Mouse (Mus musculus): ENCODE data around the gene Ghr.

Gene Ghr

GRCm38 (mm10) chr15:3449564-3449963, 133.7 kb downstream of the Ghr start:
- DNase-seq (ENCODE audit: low spot score in 2 of 2) = no peak

- no peak for DNase-seq (ENCODE audit: low spot score in 2 of 2)
Measured at GRCm38 (mm10) chr15:3445285-3445909, 137.9 kb downstream of the Ghr start.

GRCm38 (mm10) chr15:3444448-3445020, 138.8 kb downstream of the Ghr start:
- no peak for DNase-seq (ENCODE audit: low spot score in 2 of 2)

GRCm38 (mm10) chr15:3441506-3442286, 141.6 kb downstream of the Ghr start:
- peak; percentile 18 to 19 for DNase-seq (ENCODE audit: low spot score in 2 of 2)

- no peak for DNase-seq (ENCODE audit: low spot score in 2 of 2)
Measured at GRCm38 (mm10) chr15:3437381-3437780, 145.9 kb downstream of the Ghr start.

- no peak for DNase-seq (ENCODE audit: low spot score in 2 of 2)
Measured at GRCm38 (mm10) chr15:3435637-3436036, 147.7 kb downstream of the Ghr start.

- no peak for DNase-seq (ENCODE audit: low spot score in 2 of 2)
Measured at GRCm38 (mm10) chr15:3434461-3434860, 148.8 kb downstream of the Ghr start.

- DNase-seq (ENCODE audit: low spot score in 2 of 2) = peak in 1 of 2 experiments; percentile 12
Measured at GRCm38 (mm10) chr15:3433281-3433680, 150.0 kb downstream of the Ghr start.

GRCm38 (mm10) chr15:3432823-3433222, 150.5 kb downstream of the Ghr start:
- no peak for DNase-seq (ENCODE audit: low spot score in 2 of 2)

GRCm38 (mm10) chr15:3429417-3429816, 153.9 kb downstream of the Ghr start:
- no peak for DNase-seq (ENCODE audit: low spot score in 2 of 2)

GRCm38 (mm10) chr15:3429001-3429400, 154.3 kb downstream of the Ghr start:
- no peak for DNase-seq (ENCODE audit: low spot score in 2 of 2)

- DNase-seq (ENCODE audit: low spot score in 2 of 2) = no peak
Measured at GRCm38 (mm10) chr15:3426401-3426800, 156.9 kb downstream of the Ghr start.

- peak in 1 of 2 experiments; percentile 39 for DNase-seq (ENCODE audit: low spot score in 2 of 2)
Measured at GRCm38 (mm10) chr15:3423177-3423576, 160.1 kb downstream of the Ghr start.

GRCm38 (mm10) chr15:3417699-3418098, 165.6 kb downstream of the Ghr start:
- DNase-seq (ENCODE audit: low spot score in 2 of 2) = no peak

- DNase-seq (ENCODE audit: low spot score in 2 of 2) = no peak
Measured at GRCm38 (mm10) chr15:3413103-3413502, 170.2 kb downstream of the Ghr start.

- no peak for DNase-seq (ENCODE audit: low spot score in 2 of 2)
Measured at GRCm38 (mm10) chr15:3408478-3408877, 174.8 kb downstream of the Ghr start.

GRCm38 (mm10) chr15:3399196-3399595, 184.1 kb downstream of the Ghr start:
- DNase-seq (ENCODE audit: low spot score in 2 of 2) = no peak

- no peak for DNase-seq (ENCODE audit: low spot score in 2 of 2)
Measured at GRCm38 (mm10) chr15:3397369-3398100, 185.8 kb downstream of the Ghr start.

GRCm38 (mm10) chr15:3396149-3396548, 187.1 kb downstream of the Ghr start:
- DNase-seq (ENCODE audit: low spot score in 2 of 2) = no peak

- no peak for DNase-seq (ENCODE audit: low spot score in 2 of 2)
Measured at GRCm38 (mm10) chr15:3395700-3396099, 187.6 kb downstream of the Ghr start.

- DNase-seq (ENCODE audit: low spot score in 2 of 2) = no peak
Measured at GRCm38 (mm10) chr15:3390722-3391121, 192.6 kb downstream of the Ghr start.

GRCm38 (mm10) chr15:3389011-3389410, 194.3 kb downstream of the Ghr start:
- DNase-seq (ENCODE audit: low spot score in 2 of 2) = no peak

Measured in urinary bladder, postnatal 36 days (tissue).